Mouse (Mus musculus) ES-E14 (cell line): Measurements from ENCODE around the gene Ttf1. TPM values are rescaled to one million over a fixed set of nuclear protein-coding genes. Genes with fewer than 3 reads are reported as not detected.

ENCODE experiments used
- DNase-seq: peaks from one replicate; pipeline ENCODE4 v3.0.0-alpha.2; 2013; ENCODE audit warnings: low read depth, low spot score
- H3K27ac ChIP-seq: 2 replicates; pipeline ENCODE4 v1.5.1; 2012; ENCODE audit warnings: low read depth, mild to moderate bottlenecking, low read length, moderate library complexity, mixed read lengths; ENCODE audit not compliant: poor library complexity, insufficient read depth, severe bottlenecking
- H3K36me3 ChIP-seq: 2 replicates; pipeline ENCODE4 v1.6.1; 2012; ENCODE audit warnings: mild to moderate bottlenecking, low read length, moderate library complexity, mixed read lengths; ENCODE audit not compliant: control insufficient read depth, poor library complexity, insufficient read depth, severe bottlenecking
- H3K4me1 ChIP-seq, 2 experiments: fragments of 150-350 bp in 1 of 2; sonication (generic) in 1 of 2; 2 replicates each; pipeline ENCODE4 v1.6.1; 2012; ENCODE audit warnings: low read length in 2 of 2, mild to moderate bottlenecking in 1 of 2, mixed read lengths in 1 of 2; ENCODE audit not compliant: control insufficient read depth in 2 of 2, insufficient read depth in 2 of 2, poor library complexity in 1 of 2
- H3K4me3 ChIP-seq, 2 experiments: fragments of 150-350 bp in 1 of 2; sonication (generic) in 1 of 2; 2 replicates each; pipeline ENCODE4 v1.5.1; 2012; ENCODE audit warnings: low read length in 2 of 2, low read depth in 1 of 2, mild to moderate bottlenecking in 1 of 2, mixed read lengths in 1 of 2; ENCODE audit not compliant: insufficient read depth in 1 of 2, poor library complexity in 1 of 2, severe bottlenecking in 1 of 2
- H3K9ac ChIP-seq: 2 replicates; pipeline ENCODE4 v1.6.1; 2012; ENCODE audit warnings: low read depth, mild to moderate bottlenecking, low read length, mixed read lengths; ENCODE audit not compliant: poor library complexity, insufficient read depth, severe bottlenecking
- H3K9me3 ChIP-seq: fragments of 150-350 bp; sonication (generic); 2 replicates; pipeline ENCODE4 v1.6.1; 2012; ENCODE audit warnings: low read depth, mild to moderate bottlenecking, low read length; ENCODE audit not compliant: control insufficient read depth, insufficient read depth
- CHD2 ChIP-seq: IDR thresholded peaks from 2 replicates; pipeline ENCODE4 v1.6.1; 2014; ENCODE audit warnings: mild to moderate bottlenecking, low read depth, low read length, inconsistent platforms
- HCFC1 ChIP-seq: IDR thresholded peaks from 2 replicates; pipeline ENCODE4 v1.6.1; 2012; ENCODE audit warnings: low read length, inconsistent platforms, borderline replicate concordance; ENCODE audit not compliant: insufficient read depth
- MAFK ChIP-seq: IDR thresholded peaks from 2 replicates; pipeline ENCODE4 v1.6.1; 2014; ENCODE audit warnings: mild to moderate bottlenecking, low read depth, low read length, inconsistent platforms; ENCODE audit not compliant: insufficient read depth
- ZC3H11A ChIP-seq: IDR thresholded peaks from 2 replicates; pipeline ENCODE4 v1.6.1; 2012; ENCODE audit warnings: low read depth, mild to moderate bottlenecking, inconsistent platforms, low read length, borderline replicate concordance
- ZNF384 ChIP-seq: IDR thresholded peaks from 2 replicates; pipeline ENCODE4 v1.6.1; 2012; ENCODE audit warnings: low read depth, low read length, inconsistent platforms
- in situ Hi-C, 2 experiments: fragments of 600-800 bp; cut with MboI; formaldehyde crosslinking; loops; one replicate each; pipeline ENCODE4 v1.15.1; 2025; ENCODE audit warnings: low sequenced_read_pairs in 2 of 2, inconsistent platforms in 1 of 2; ENCODE audit not compliant: unreplicated experiment in 2 of 2
- total RNA-seq: library from RNA; depleted of rRNA; stranded (reverse); fragments of 300-350 nt; gene quantifications from 2 replicates; pipeline ENCODE4 v1.2.3, GENCODE M21; 2012

Gene Ttf1
- total RNA-seq, 1 experiment: 21.0 TPM

GRCm38 (mm10) chr2:29021025-29021424, 39.0 kb upstream of the Ttf1 start:
- Histone ChIP-seq H3K9me3 (no peaks in the 10 kb centered on the region), H3K4me3 (no peak overlapping the region), H3K27ac (no peak overlapping the region), H3K36me3 (no peaks in the 10 kb centered on the region), H3K4me1 (no peaks in the 10 kb centered on the region), H3K9ac (no peak overlapping the region)
- no peak for TF ChIP-seq ZNF384
- DNase-seq: no peak
- in situ Hi-C loops: no loop called here

- H3K36me3 ChIP-seq: no peaks in the 10 kb centered on the region
- H3K9ac ChIP-seq: no peak overlapping the region
- in situ Hi-C loops: no loop called here
- H3K4me1 ChIP-seq: no peaks in the 10 kb centered on the region
- H3K9me3 ChIP-seq: no peaks in the 10 kb centered on the region
- H3K27ac ChIP-seq: no peak overlapping the region
- TF ChIP-seq HCFC1 (no peak), ZNF384 (no peak), CHD2 (no peak), MAFK (no peak), ZC3H11A (no peak)
- DNase-seq: no peak
- no peak overlapping the region for H3K4me3 ChIP-seq
These were observed 37.1 kb upstream of the Ttf1 start for GRCm38 (mm10) chr2:29023001-29023400.

GRCm38 (mm10) chr2:29025284-29025683, 34.8 kb upstream of the Ttf1 start:
- no peak overlapping the region for H3K9ac ChIP-seq
- H3K36me3 ChIP-seq: no peaks in the 10 kb centered on the region
- no peak overlapping the region for H3K27ac ChIP-seq
- TF ChIP-seq ZC3H11A (no peak), CHD2 (no peak), ZNF384 (no peak), MAFK (no peak), HCFC1 (no peak)
- H3K9me3 ChIP-seq: no peaks in the 10 kb centered on the region
- in situ Hi-C loops: no loop called here
- H3K4me1 ChIP-seq: peaks cover 0 to 3% of the 10 kb centered on the region in 2 experiments; a peak in 1 of 4 replicates
- no peak overlapping the region for H3K4me3 ChIP-seq
- DNase-seq: no peak

- no peak for TF ChIP-seq HCFC1
- TF ChIP-seq ZNF384: no peak
- no peak for TF ChIP-seq MAFK
- TF ChIP-seq CHD2: no peak
- TF ChIP-seq ZC3H11A: no peak
- peaks cover 0 to 3% of the 10 kb centered on the region in 2 experiments; a peak in 1 of 4 replicates for H3K4me1 ChIP-seq
- DNase-seq: no peak
- H3K27ac ChIP-seq: no peak overlapping the region
- H3K9me3 ChIP-seq: no peaks in the 10 kb centered on the region
- H3K36me3 ChIP-seq: no peaks in the 10 kb centered on the region
- in situ Hi-C loops: no loop called here
- no peak overlapping the region for H3K9ac ChIP-seq
- no peak overlapping the region for H3K4me3 ChIP-seq
These were observed 29.9 kb upstream of the Ttf1 start for GRCm38 (mm10) chr2:29030048-29030734.

- TF ChIP-seq ZNF384 (no peak), CHD2 (no peak), ZC3H11A (no peak), HCFC1 (no peak), MAFK (no peak)
- no peaks in the 10 kb centered on the region for H3K9me3 ChIP-seq
- H3K36me3 ChIP-seq: no peaks in the 10 kb centered on the region
- H3K27ac ChIP-seq: no peak overlapping the region
- in situ Hi-C loops: no loop called here
- H3K9ac ChIP-seq: no peak overlapping the region
- DNase-seq: no peak
- H3K4me1 ChIP-seq: peaks cover 0 to 3% of the 10 kb centered on the region in 2 experiments; a peak in 1 of 4 replicates
- H3K4me3 ChIP-seq: no peak overlapping the region
These were observed 28.1 kb upstream of the Ttf1 start for GRCm38 (mm10) chr2:29031951-29032350.
